Mouse (Mus musculus) G1E (cell line): Measurements from ENCODE around the gene Dnajc16. TPM values are rescaled to one million over a fixed set of nuclear protein-coding genes. Genes with fewer than 3 reads are reported as not detected.

ENCODE experiments used
- ATAC-seq: 2 replicates; pipeline ENCODE4 v1.8.0; 2016; ENCODE audit warnings: mild to moderate bottlenecking; ENCODE audit not compliant: insufficient number of reproducible peaks, poor library complexity, low FRiP score, severe bottlenecking; ENCODE audit errors: extremely low read depth
- DNase-seq: peaks from one replicate; pipeline ENCODE4 v3.0.0; 2012; ENCODE audit warnings: low spot score
- H3K27me3 ChIP-seq: 2 replicates; pipeline ENCODE4 v1.6.1; 2012; ENCODE audit warnings: mild to moderate bottlenecking, low read length, inconsistent platforms; ENCODE audit not compliant: insufficient read depth
- H3K36me3 ChIP-seq: replicated peaks from 2 replicates; pipeline ENCODE3; 2012; ENCODE audit warnings: mild to moderate bottlenecking, inconsistent platforms
- H3K4me1 ChIP-seq: 2 replicates; pipeline ENCODE4 v1.6.1; 2012; ENCODE audit warnings: low read depth, low read length, inconsistent platforms, mixed read lengths; ENCODE audit not compliant: insufficient read depth
- H3K4me3 ChIP-seq: 2 replicates; pipeline ENCODE4 v1.5.1; 2012; ENCODE audit warnings: low read depth, mild to moderate bottlenecking, inconsistent platforms, low read length, moderate library complexity, mixed read lengths
- H3K9me3 ChIP-seq: replicated peaks from 2 replicates; pipeline ENCODE4 v1.6.1; 2012; ENCODE audit warnings: inconsistent platforms
- CTCF ChIP-seq: IDR thresholded peaks from 2 replicates; pipeline ENCODE4 v1.5.1; 2012; ENCODE audit warnings: low read depth, low read length, inconsistent platforms, mixed read lengths
- GATA1 ChIP-seq: IDR thresholded peaks from 2 replicates; pipeline ENCODE4 v1.6.1; 2012; ENCODE audit warnings: borderline replicate concordance, low read length, inconsistent platforms, mixed read lengths
- GATA2 ChIP-seq: IDR thresholded peaks from 2 replicates; pipeline ENCODE4 v1.6.1; 2012; ENCODE audit warnings: low read depth, low read length, inconsistent platforms, borderline replicate concordance
- POLR2AphosphoS5 ChIP-seq: IDR thresholded peaks from 2 replicates; pipeline ENCODE4 v1.6.1; 2012; ENCODE audit warnings: low read depth, low read length, inconsistent platforms; ENCODE audit not compliant: insufficient replicate concordance
- TAL1 ChIP-seq: conservative IDR thresholded peaks from 2 replicates; pipeline ENCODE4 v1.6.1; 2012; ENCODE audit warnings: low read depth, low read length, inconsistent platforms, mixed read lengths
- polyA plus RNA-seq: library from polyadenylated mRNA; stranded (reverse); fragments of >175 nt; gene quantifications from 2 replicates; pipeline ENCODE4 v1.2.3, GENCODE M21; 2012
- total RNA-seq, 2 experiments: library from RNA; stranded (forward) in 1 of 2; stranded (reverse) in 1 of 2; fragments of 200-1000 nt in 1 of 2; fragments of >200 nt in 1 of 2; fragmentation: Nextera tagmentation in 1 of 2; gene quantifications; 2 replicates each; pipeline ENCODE4 v1.2.3; 2014 to 2017

The Dnajc16 gene
- total and polyA plus RNA-seq, 3 experiments = 2.9 to 10.6 (median 9.9) TPM

GRCm38 (mm10) chr4:141769501-141770160, 21.1 kb downstream of the Dnajc16 start:
- no peaks in the 10 kb centered on the region for H3K27me3 ChIP-seq
- no peak for ATAC-seq
- H3K36me3 ChIP-seq = peaks cover 88% of the 10 kb centered on the region
- no peak for DNase-seq
- H3K9me3 ChIP-seq = no peaks in the 10 kb centered on the region
- H3K4me3 ChIP-seq = no peak overlapping the region
- TF ChIP-seq CTCF (no peak), TAL1 (no peak), GATA1 (no peak)
- peaks cover 69% of the 10 kb centered on the region for H3K4me1 ChIP-seq

- Histone ChIP-seq H3K4me3 (no peak overlapping the region), H3K4me1 (peaks cover 65% of the 10 kb centered on the region), H3K9me3 (no peaks in the 10 kb centered on the region), H3K27me3 (no peaks in the 10 kb centered on the region), H3K36me3 (peaks cover 90% of the 10 kb centered on the region)
- no peak for TF ChIP-seq TAL1
- TF ChIP-seq CTCF = no peak
- no peak for TF ChIP-seq POLR2AphosphoS5
- TF ChIP-seq GATA1 = no peak
- TF ChIP-seq GATA2 = no peak
- no peak for DNase-seq
- ATAC-seq = no peak
Measured at GRCm38 (mm10) chr4:141767353-141768036, 23.2 kb downstream of the Dnajc16 start.

- Histone ChIP-seq H3K27me3 (no peaks in the 10 kb centered on the region), H3K36me3 (peaks cover 94% of the 10 kb centered on the region), H3K4me1 (peaks cover 62% of the 10 kb centered on the region), H3K4me3 (peak overlapping the region; percentile 51; the same call in 1 of the 2 replicates), H3K9me3 (no peaks in the 10 kb centered on the region)
- DNase-seq = no peak
- no peak for TF ChIP-seq CTCF
- no peak for TF ChIP-seq TAL1
- no peak for TF ChIP-seq POLR2AphosphoS5
- TF ChIP-seq GATA1 = no peak
- no peak for TF ChIP-seq GATA2
- no peak for ATAC-seq
Measured at GRCm38 (mm10) chr4:141766668-141767352, 23.9 kb downstream of the Dnajc16 start.

- peaks cover 60% of the 10 kb centered on the region for H3K4me1 ChIP-seq
- H3K4me3 ChIP-seq = peak overlapping the region; percentile 51; the same call in 1 of the 2 replicates
Measured at GRCm38 (mm10) chr4:141766316-141766667, 24.4 kb downstream of the Dnajc16 start.

GRCm38 (mm10) chr4:141765008-141765407, 25.7 kb downstream of the Dnajc16 start:
- no peaks in the 10 kb centered on the region for H3K27me3 ChIP-seq
- TF ChIP-seq GATA2 (no peak), POLR2AphosphoS5 (no peak), CTCF (no peak), GATA1 (no peak), TAL1 (no peak)
- DNase-seq (no peak), ATAC-seq (no peak)
- H3K9me3 ChIP-seq = no peaks in the 10 kb centered on the region
- H3K36me3 ChIP-seq = peaks cover 95% of the 10 kb centered on the region
- H3K4me1 ChIP-seq = peaks cover 52% of the 10 kb centered on the region
- no peak overlapping the region for H3K4me3 ChIP-seq

More at GRCm38 (mm10) chr4:141766316-141766667, 24.4 kb downstream of the Dnajc16 start:
- Histone ChIP-seq H3K9me3 (no peaks in the 10 kb centered on the region), H3K27me3 (no peaks in the 10 kb centered on the region), H3K36me3 (peaks cover 97% of the 10 kb centered on the region)
- ATAC-seq (peak; percentile 62), DNase-seq (peak; percentile 65)
- TF ChIP-seq TAL1 (no peak), GATA1 (no peak), CTCF (no peak), POLR2AphosphoS5 (no peak), GATA2 (no peak)

- Histone ChIP-seq H3K4me1 (peaks cover 55% of the 10 kb centered on the region), H3K36me3 (peaks cover 92% of the 10 kb centered on the region)
- no peak for ATAC-seq
Measured at GRCm38 (mm10) chr4:141763476-141763875, 27.3 kb downstream of the Dnajc16 start.

More at GRCm38 (mm10) chr4:141763476-141763875, 27.3 kb downstream of the Dnajc16 start:
- Histone ChIP-seq H3K27me3 (no peaks in the 10 kb centered on the region), H3K4me3 (no peak overlapping the region), H3K9me3 (no peaks in the 10 kb centered on the region)
- no peak for DNase-seq
- TF ChIP-seq GATA2 (no peak), POLR2AphosphoS5 (no peak), CTCF (no peak), GATA1 (no peak), TAL1 (no peak)
